Mouse (Mus musculus): ENCODE measurements around the gene Ibsp.

Gene Ibsp

DNA sequence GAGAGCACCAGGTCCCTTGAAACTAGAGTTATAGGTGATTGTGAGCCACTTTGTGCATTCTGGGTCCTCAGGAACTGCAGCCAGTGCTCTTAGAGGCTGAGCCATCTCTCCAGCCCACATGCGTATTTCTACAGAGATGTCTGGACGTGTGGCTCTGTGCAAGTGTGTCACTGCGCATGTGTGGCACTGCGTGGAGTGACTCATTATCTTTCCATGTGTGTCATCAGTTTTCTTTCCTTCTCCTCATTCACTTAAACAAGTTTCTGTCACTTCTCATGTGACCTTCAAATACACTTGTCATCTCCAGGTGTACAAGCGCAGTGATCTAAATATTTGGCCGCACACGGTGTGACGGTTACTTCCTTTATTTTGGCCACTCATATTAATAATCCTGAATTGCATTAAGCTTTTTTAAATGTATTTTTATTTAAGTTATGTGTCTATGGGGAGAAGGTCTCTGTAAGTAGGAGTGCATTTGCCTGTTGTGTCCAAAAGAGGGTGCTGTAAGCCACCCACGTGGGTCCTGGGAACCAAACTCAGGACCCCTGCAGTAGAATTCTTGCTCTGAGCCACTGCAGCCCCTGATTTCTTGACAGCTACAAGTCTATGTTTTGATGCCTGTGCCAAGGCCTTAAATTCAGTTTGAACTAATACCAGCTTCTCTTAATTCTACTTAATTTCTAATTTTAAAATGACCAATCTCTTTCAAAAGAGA lies 45.7 kb downstream of the Ibsp start:
- no peak for DNase-seq

- DNase-seq = no peak
These were observed 46.3 kb downstream of the Ibsp start for GRCm38 (mm10) chr5:104345241-104345630.

DNA sequence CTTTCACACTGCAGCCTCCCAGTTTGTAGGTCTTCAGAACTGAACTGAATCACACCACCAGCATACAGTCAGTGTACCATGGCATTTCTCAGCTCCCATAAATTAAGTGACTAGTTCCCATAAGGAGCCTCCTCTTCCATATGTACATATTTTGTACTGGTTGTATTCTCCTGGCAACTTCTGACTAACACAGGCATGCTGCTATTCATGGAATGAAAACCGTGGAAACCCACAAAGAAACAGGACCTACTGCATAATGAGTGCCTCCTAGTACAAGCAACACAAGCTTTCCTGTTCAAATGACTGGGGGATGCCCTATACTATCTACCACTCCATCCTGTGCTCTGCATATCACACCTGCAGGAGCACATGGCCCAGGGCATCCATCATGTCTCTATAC lies 52.1 kb downstream of the Ibsp start:
- no peak for DNase-seq

DNA sequence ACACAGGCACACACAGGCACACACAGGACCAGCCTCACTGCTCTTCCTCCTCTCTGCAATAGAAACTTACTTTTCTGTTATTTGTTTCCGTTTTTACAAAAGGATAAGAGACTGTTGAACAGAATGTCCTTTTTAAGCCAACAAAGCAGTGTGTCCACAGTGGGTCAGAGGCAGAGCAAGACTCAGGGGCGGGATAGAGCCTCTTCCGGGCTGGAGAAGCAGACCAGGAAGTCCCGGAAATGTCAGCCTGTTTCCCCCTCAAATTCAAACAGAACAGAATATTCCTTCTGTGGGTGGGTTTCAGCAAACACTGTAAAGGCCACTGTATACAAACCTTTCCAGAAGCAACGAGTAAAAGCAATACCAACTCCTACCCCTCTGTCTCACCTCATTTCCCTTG lies 52.9 kb downstream of the Ibsp start:
- DNase-seq = no peak

DNA sequence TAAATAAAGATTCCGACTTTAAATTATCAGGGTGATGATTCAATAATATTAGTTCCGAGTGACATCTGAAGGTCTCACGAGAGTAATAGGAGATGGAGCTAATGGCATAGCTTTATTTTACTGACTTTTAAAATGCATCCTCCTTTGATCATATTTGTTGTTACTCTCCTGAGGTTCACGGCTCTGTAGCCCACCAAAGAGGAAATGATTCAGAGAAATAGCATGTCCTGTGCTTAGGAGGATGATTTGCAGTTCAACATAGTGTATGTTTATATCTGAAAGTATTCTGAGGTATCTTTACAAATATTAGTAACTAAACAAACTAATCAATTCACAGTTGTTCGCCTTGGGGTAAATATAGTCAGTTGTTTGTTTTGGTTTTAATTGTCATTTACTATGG lies 58.6 kb downstream of the Ibsp start:
- no peak for DNase-seq

DNA sequence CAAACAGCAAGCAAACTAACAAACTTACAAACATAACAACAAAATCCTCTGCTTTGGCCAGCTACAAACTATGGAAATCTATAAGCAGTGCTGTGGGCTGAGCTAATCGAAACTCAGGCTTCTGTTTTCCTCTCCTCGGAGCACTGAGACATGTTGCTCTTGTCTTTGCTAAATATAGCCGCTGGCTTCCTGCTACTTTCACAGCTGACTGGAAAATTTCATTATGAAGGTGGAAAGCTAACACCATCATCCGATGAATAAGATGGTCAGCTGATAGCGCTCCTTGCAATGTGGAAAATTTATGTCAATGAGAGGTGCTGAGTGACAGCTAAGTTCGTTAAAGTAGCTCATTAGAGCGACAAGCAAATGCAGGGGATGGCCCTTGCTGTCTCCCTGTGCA lies 59.6 kb downstream of the Ibsp start:
- no peak for DNase-seq

DNA sequence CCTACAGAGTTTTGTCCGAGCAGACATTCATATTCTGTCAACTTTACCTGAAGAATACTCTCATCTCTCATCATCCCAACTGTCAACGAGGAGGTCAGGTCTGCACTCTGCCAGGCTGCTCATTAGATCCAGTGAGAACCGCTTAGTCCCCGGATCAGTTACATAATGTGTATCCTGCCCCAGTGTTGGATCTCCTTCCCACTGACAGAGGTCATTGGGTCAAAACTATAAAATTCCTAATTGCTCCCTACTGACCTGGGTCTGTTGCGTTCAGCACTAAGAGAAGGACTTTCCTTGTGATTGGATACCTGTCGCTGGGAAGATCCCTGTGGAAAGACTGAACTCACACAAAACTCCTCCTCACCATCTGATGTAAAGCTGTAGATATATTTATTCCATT lies 60.3 kb downstream of the Ibsp start:
- no peak for DNase-seq

Data from thymus, postnatal 14 days (tissue).